Mouse (Mus musculus): ENCODE data around the gene Agmat. TPM values are rescaled to one million over a fixed set of nuclear protein-coding genes. Genes with fewer than 3 reads are reported as not detected.
A peak's percentile ranks its signal among the peaks of the same experiment; 100 is the strongest.

Gene Agmat
- polyA plus RNA-seq, 1 experiment from 2014 or later = not detected

- H3K9me3 ChIP-seq (ENCODE audit: control insufficient read depth, low read length) = no peaks in the 10 kb centered on the region
- H3K36me3 ChIP-seq (ENCODE audit: control insufficient read depth, insufficient read depth, low read length) = no peaks in the 10 kb centered on the region
- no peaks in the 10 kb centered on the region for H3K27me3 ChIP-seq (ENCODE audit: control insufficient read depth, insufficient read depth, low read length)
- H3K27ac ChIP-seq (ENCODE audit: low read depth, low read length) = no peak overlapping the region
- no peak overlapping the region for H3K4me2 ChIP-seq (ENCODE audit: low read depth)
- no peak overlapping the region for H3K9ac ChIP-seq (ENCODE audit: low read length)
- H3K4me3 ChIP-seq (ENCODE audit: low read depth, low read length) = no peak overlapping the region
- DNase-seq (ENCODE audit: low spot score) (no peak), ATAC-seq (ENCODE audit: insufficient read depth, low FRiP score, low TSS enrichment) (no peak)
- WGBS = 92% methylated on average over 1 of the region's 1 CpGs
- peaks cover 13% of the 10 kb centered on the region for H3K4me1 ChIP-seq (ENCODE audit: control insufficient read depth, insufficient read depth, low read length)
Observed at GRCm38 (mm10) chr4:141719304-141719703, 27.2 kb upstream of the Agmat start.

GRCm38 (mm10) chr4:141720761-141721523, 25.5 kb upstream of the Agmat start:
- Histone ChIP-seq H3K4me2 (ENCODE audit: low read depth) (no peak overlapping the region; the same call in 1 of the 2 replicates), H3K27me3 (ENCODE audit: control insufficient read depth, insufficient read depth, low read length) (no peaks in the 10 kb centered on the region), H3K36me3 (ENCODE audit: control insufficient read depth, insufficient read depth, low read length) (no peaks in the 10 kb centered on the region), H3K4me1 (ENCODE audit: control insufficient read depth, insufficient read depth, low read length) (peaks cover 13% of the 10 kb centered on the region), H3K4me3 (ENCODE audit: low read depth, low read length) (no peak overlapping the region), H3K9ac (ENCODE audit: low read length) (no peak overlapping the region), H3K27ac (ENCODE audit: low read depth, low read length) (no peak overlapping the region), H3K9me3 (ENCODE audit: control insufficient read depth, low read length) (no peaks in the 10 kb centered on the region)
- 84% methylated on average over 6 of the region's 6 CpGs for WGBS
- no peak for ATAC-seq (ENCODE audit: insufficient read depth, low FRiP score, low TSS enrichment)
- DNase-seq (ENCODE audit: low spot score) = no peak

GRCm38 (mm10) chr4:141721961-141722360, 24.5 kb upstream of the Agmat start:
- 83% methylated on average over 6 of the region's 6 CpGs for WGBS
- DNase-seq (ENCODE audit: low spot score) (no peak), ATAC-seq (ENCODE audit: insufficient read depth, low FRiP score, low TSS enrichment) (no peak)
- Histone ChIP-seq H3K27ac (ENCODE audit: low read depth, low read length) (no peak overlapping the region), H3K36me3 (ENCODE audit: control insufficient read depth, insufficient read depth, low read length) (no peaks in the 10 kb centered on the region), H3K9ac (ENCODE audit: low read length) (no peak overlapping the region), H3K9me3 (ENCODE audit: control insufficient read depth, low read length) (no peaks in the 10 kb centered on the region), H3K27me3 (ENCODE audit: control insufficient read depth, insufficient read depth, low read length) (no peaks in the 10 kb centered on the region), H3K4me1 (ENCODE audit: control insufficient read depth, insufficient read depth, low read length) (peaks cover 13% of the 10 kb centered on the region), H3K4me3 (ENCODE audit: low read depth, low read length) (peak overlapping the region; percentile 89; the same call in 1 of the 2 replicates), H3K4me2 (ENCODE audit: low read depth) (peak overlapping the region; percentile 65)

- peak within 1 kb of the TSS; percentile 89 for H3K4me3 ChIP-seq (ENCODE audit: low read depth, low read length)
- WGBS = under 1% methylated on average over 91 of the region's 105 CpGs
- H3K4me1 ChIP-seq (ENCODE audit: control insufficient read depth, insufficient read depth, low read length) = peaks cover 13% of the 10 kb centered on the region
- no peaks in the 10 kb centered on the region for H3K9me3 ChIP-seq (ENCODE audit: control insufficient read depth, low read length)
- H3K27ac ChIP-seq (ENCODE audit: low read depth, low read length) = peak within 1 kb of the TSS; percentile 75
- ATAC-seq (ENCODE audit: insufficient read depth, low FRiP score, low TSS enrichment) (peak; percentile 86), DNase-seq (ENCODE audit: low spot score) (peak; percentile 97)
- H3K4me2 ChIP-seq (ENCODE audit: low read depth) = peak within 1 kb of the TSS; percentile 65
- no peaks in the 10 kb centered on the region for H3K27me3 ChIP-seq (ENCODE audit: control insufficient read depth, insufficient read depth, low read length)
- H3K9ac ChIP-seq (ENCODE audit: low read length) = peak within 1 kb of the TSS; percentile 86
- no peaks in the 10 kb centered on the region for H3K36me3 ChIP-seq (ENCODE audit: control insufficient read depth, insufficient read depth, low read length)
Observed at GRCm38 (mm10) chr4:141722731-141723672, 23.5 kb upstream of the Agmat start, which contains the start of gene Ddi2. Ddi2 (minus strand) TSS chr4:141723419.

- DNase-seq (ENCODE audit: low spot score) = no peak
- Histone ChIP-seq H3K36me3 (ENCODE audit: control insufficient read depth, insufficient read depth, low read length) (no peaks in the 10 kb centered on the region), H3K9me3 (ENCODE audit: control insufficient read depth, low read length) (no peaks in the 10 kb centered on the region), H3K4me1 (ENCODE audit: control insufficient read depth, insufficient read depth, low read length) (peaks cover 13% of the 10 kb centered on the region), H3K4me2 (ENCODE audit: low read depth) (peak overlapping the region; percentile 57), H3K27ac (ENCODE audit: low read depth, low read length) (no peak overlapping the region; the same call in 1 of the 2 replicates), H3K27me3 (ENCODE audit: control insufficient read depth, insufficient read depth, low read length) (no peaks in the 10 kb centered on the region), H3K4me3 (ENCODE audit: low read depth, low read length) (peak overlapping the region; percentile 89), H3K9ac (ENCODE audit: low read length) (peak overlapping the region; percentile 86)
- peak; percentile 58; the same call in 1 of the 2 replicates for ATAC-seq (ENCODE audit: insufficient read depth, low FRiP score, low TSS enrichment)
- 15% methylated on average over 13 of the region's 13 CpGs for WGBS
Observed at GRCm38 (mm10) chr4:141723673-141724068, 22.8 kb upstream of the Agmat start.

GRCm38 (mm10) chr4:141724594-141724993, 21.9 kb upstream of the Agmat start:
- DNase-seq (ENCODE audit: low spot score) = no peak
- Histone ChIP-seq H3K9me3 (ENCODE audit: control insufficient read depth, low read length) (no peaks in the 10 kb centered on the region), H3K27me3 (ENCODE audit: control insufficient read depth, insufficient read depth, low read length) (no peaks in the 10 kb centered on the region), H3K4me2 (ENCODE audit: low read depth) (no peak overlapping the region), H3K4me3 (ENCODE audit: low read depth, low read length) (no peak overlapping the region), H3K4me1 (ENCODE audit: control insufficient read depth, insufficient read depth, low read length) (peaks cover 13% of the 10 kb centered on the region), H3K36me3 (ENCODE audit: control insufficient read depth, insufficient read depth, low read length) (no peaks in the 10 kb centered on the region), H3K27ac (ENCODE audit: low read depth, low read length) (no peak overlapping the region), H3K9ac (ENCODE audit: low read length) (no peak overlapping the region)
- WGBS = 69% methylated on average over 11 of the region's 11 CpGs
- no peak for ATAC-seq (ENCODE audit: insufficient read depth, low FRiP score, low TSS enrichment)

GRCm38 (mm10) chr4:141725277-141725676, 21.2 kb upstream of the Agmat start:
- no peak for DNase-seq (ENCODE audit: low spot score)
- no peak overlapping the region for H3K4me2 ChIP-seq (ENCODE audit: low read depth)
- WGBS = 86% methylated on average over 5 of the region's 5 CpGs

GRCm38 (mm10) chr4:141725738-141726137, 20.7 kb upstream of the Agmat start:
- WGBS = 66% methylated on average over 3 of the region's 3 CpGs
- no peak overlapping the region for H3K4me2 ChIP-seq (ENCODE audit: low read depth)
- H3K36me3 ChIP-seq (ENCODE audit: control insufficient read depth, insufficient read depth, low read length) = no peaks in the 10 kb centered on the region
- H3K27me3 ChIP-seq (ENCODE audit: control insufficient read depth, insufficient read depth, low read length) = no peaks in the 10 kb centered on the region
- no peak for DNase-seq (ENCODE audit: low spot score)
- H3K9ac ChIP-seq (ENCODE audit: low read length) = no peak overlapping the region
- ATAC-seq (ENCODE audit: insufficient read depth, low FRiP score, low TSS enrichment) = no peak
- H3K4me3 ChIP-seq (ENCODE audit: low read depth, low read length) = no peak overlapping the region
- no peak overlapping the region for H3K27ac ChIP-seq (ENCODE audit: low read depth, low read length)
- H3K4me1 ChIP-seq (ENCODE audit: control insufficient read depth, insufficient read depth, low read length) = peaks cover 13% of the 10 kb centered on the region
- H3K9me3 ChIP-seq (ENCODE audit: control insufficient read depth, low read length) = no peaks in the 10 kb centered on the region

More at GRCm38 (mm10) chr4:141725277-141725676, 21.2 kb upstream of the Agmat start:
- Histone ChIP-seq H3K4me3 (ENCODE audit: low read depth, low read length) (no peak overlapping the region), H3K9ac (ENCODE audit: low read length) (no peak overlapping the region), H3K27ac (ENCODE audit: low read depth, low read length) (no peak overlapping the region), H3K9me3 (ENCODE audit: control insufficient read depth, low read length) (no peaks in the 10 kb centered on the region), H3K36me3 (ENCODE audit: control insufficient read depth, insufficient read depth, low read length) (no peaks in the 10 kb centered on the region), H3K27me3 (ENCODE audit: control insufficient read depth, insufficient read depth, low read length) (no peaks in the 10 kb centered on the region), H3K4me1 (ENCODE audit: control insufficient read depth, insufficient read depth, low read length) (peaks cover 13% of the 10 kb centered on the region)
- no peak for ATAC-seq (ENCODE audit: insufficient read depth, low FRiP score, low TSS enrichment)
